Mouse (Mus musculus) neural tube, embryonic 14.5 days (tissue): ENCODE data around the gene Abcd3. TPM values are rescaled to one million over a fixed set of nuclear protein-coding genes. Genes with fewer than 3 reads are reported as not detected.

Experiments
- ATAC-seq: fragments of 200-750 bp; cut with Nextera tagmentation; 2 replicates; pipeline ENCODE4 v1.8.0; 2017; ENCODE audit warnings: low read depth, mild to moderate bottlenecking, moderate TSS enrichment, moderate library complexity
- H3K27ac ChIP-seq: fragments of 300-500 bp; sonication (generic); 2 replicates; pipeline ENCODE4 v1.5.1; 2014; ENCODE audit warnings: low read depth, mild to moderate bottlenecking, control low read depth, low read length, moderate library complexity, mixed read lengths
- H3K27me3 ChIP-seq: fragments of 300-500 bp; sonication (generic); 2 replicates; pipeline ENCODE4 v1.6.1; 2014; ENCODE audit warnings: low read length; ENCODE audit not compliant: control insufficient read depth, insufficient read depth
- H3K36me3 ChIP-seq: fragments of 300-500 bp; sonication (generic); 2 replicates; pipeline ENCODE4 v1.6.1; 2014; ENCODE audit warnings: low read length, mixed read lengths; ENCODE audit not compliant: control insufficient read depth, insufficient read depth
- H3K4me1 ChIP-seq: fragments of 300-500 bp; sonication (generic); 2 replicates; pipeline ENCODE4 v1.6.1; 2014; ENCODE audit warnings: low read length; ENCODE audit not compliant: control insufficient read depth, insufficient read depth
- H3K4me2 ChIP-seq: fragments of 300-500 bp; sonication (generic); 2 replicates; pipeline ENCODE4 v1.6.1; 2014; ENCODE audit warnings: mild to moderate bottlenecking, low read depth, low read length, control low read depth
- H3K4me3 ChIP-seq: fragments of 300-500 bp; sonication (generic); 2 replicates; pipeline ENCODE4 v1.5.1; 2014; ENCODE audit warnings: low read depth, low read length, control low read depth, mixed read lengths
- H3K9ac ChIP-seq: fragments of 300-500 bp; sonication (generic); replicated peaks from 2 replicates; pipeline ENCODE4 v1.6.1; 2014; ENCODE audit warnings: low read depth, mild to moderate bottlenecking, control low read depth, low read length, mixed read lengths
- H3K9me3 ChIP-seq: fragments of 300-500 bp; sonication (generic); 2 replicates; pipeline ENCODE4 v1.6.1; 2016; ENCODE audit warnings: low read length; ENCODE audit not compliant: control insufficient read depth
- WGBS: fragments of 180-500 bp; shearing (Covaris S2); extraction: QIAGEN DNeasy Blood & Tissue Kit; methylation state at CpG from one replicate; pipeline ENCODE4 v1.1.7; 2014; 5-methylcytosine and 5-hydroxymethylcytosine counted together
- polyA plus RNA-seq: library from polyadenylated mRNA; unstranded; fragments of >200 nt; fragmentation: Nextera tagmentation; extraction: Ambion mirVana; gene quantifications from 2 replicates; pipeline ENCODE4 v1.2.1, GENCODE M21; 2014

The Abcd3 gene
- polyA plus RNA-seq = 87.4 and 88.0 TPM in 2 replicates

- H3K4me3 ChIP-seq = peak within 1 kb of the TSS; percentile 79
- H3K4me2 ChIP-seq = peak within 1 kb of the TSS; percentile 75
- no peaks in the 10 kb centered on the region for H3K9me3 ChIP-seq
- H3K4me1 ChIP-seq = peaks cover 8% of the 10 kb centered on the region
- H3K27ac ChIP-seq = peak within 1 kb of the TSS; percentile 96
- no peaks in the 10 kb centered on the region for H3K27me3 ChIP-seq
- peak within 1 kb of the TSS; percentile 89 for H3K9ac ChIP-seq
- under 1% methylated on average over 89 of the region's 99 CpGs for WGBS
- no peaks in the 10 kb centered on the region for H3K36me3 ChIP-seq
- peak; percentile 94 for ATAC-seq
These were observed at the start of gene Abcd3 for GRCm38 (mm10) chr3:121814877-121815548. TSS of gene Abcd3 (minus strand) at chr3:121815302.

- no peak overlapping the region for H3K4me2 ChIP-seq
- WGBS = 42% methylated on average over 5 of the region's 5 CpGs
- no peak for ATAC-seq
- H3K4me3 ChIP-seq = no peak overlapping the region
- H3K9me3 ChIP-seq = no peaks in the 10 kb centered on the region
- no peak overlapping the region for H3K27ac ChIP-seq
- no peaks in the 10 kb centered on the region for H3K36me3 ChIP-seq
- H3K9ac ChIP-seq = no peak overlapping the region
- no peaks in the 10 kb centered on the region for H3K27me3 ChIP-seq
- H3K4me1 ChIP-seq = no peaks in the 10 kb centered on the region
These were observed 44.0 kb upstream of the Abcd3 start for GRCm38 (mm10) chr3:121859142-121859541.

- H3K27me3 ChIP-seq = no peaks in the 10 kb centered on the region
- no peak overlapping the region for H3K9ac ChIP-seq
- no peaks in the 10 kb centered on the region for H3K4me1 ChIP-seq
- H3K27ac ChIP-seq = no peak overlapping the region
- no peaks in the 10 kb centered on the region for H3K9me3 ChIP-seq
- no peak overlapping the region for H3K4me3 ChIP-seq
- no peaks in the 10 kb centered on the region for H3K36me3 ChIP-seq
- no peak overlapping the region for H3K4me2 ChIP-seq
- no peak for ATAC-seq
- 96% methylated on average over 4 of the region's 4 CpGs for WGBS
These were observed 41.0 kb upstream of the Abcd3 start for GRCm38 (mm10) chr3:121856131-121856530.

DNA sequence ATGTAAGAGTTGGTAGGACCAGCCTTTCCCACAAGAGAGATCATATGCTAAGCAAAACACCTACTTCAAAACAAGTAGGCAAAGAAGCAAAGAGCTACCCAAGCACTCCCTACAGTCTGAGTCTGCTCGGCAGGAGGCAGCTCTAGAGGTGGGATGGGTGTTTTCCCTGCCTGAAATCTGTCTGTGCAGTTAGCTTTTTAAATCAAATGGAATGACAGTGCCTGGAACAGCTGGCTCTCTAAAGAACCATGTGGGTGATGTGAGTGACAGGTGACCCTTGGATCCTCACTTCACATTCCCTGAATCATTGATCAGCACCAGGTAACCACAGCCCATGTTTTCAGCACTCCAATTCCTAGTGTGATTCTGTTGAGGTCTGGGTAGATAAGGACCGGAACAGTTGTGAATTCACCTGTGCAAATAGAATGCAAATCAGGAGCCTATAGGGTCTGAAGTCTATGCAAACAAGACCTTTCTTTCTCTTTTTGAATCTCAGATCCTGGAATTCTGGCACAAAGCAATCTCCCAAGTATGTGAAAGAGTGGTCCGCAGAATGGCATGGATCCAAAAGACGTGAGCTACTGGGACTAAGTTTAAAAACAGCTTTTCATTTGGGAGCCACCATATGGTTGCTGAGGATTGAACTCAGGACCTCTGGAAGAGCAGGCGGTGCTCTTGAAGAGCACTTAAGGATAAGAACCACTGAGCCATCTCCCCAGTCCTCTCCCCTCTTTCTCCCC lies 38.8 kb upstream of the Abcd3 start:
- H3K36me3 ChIP-seq = no peaks in the 10 kb centered on the region
- no peaks in the 10 kb centered on the region for H3K27me3 ChIP-seq
- H3K4me1 ChIP-seq = no peaks in the 10 kb centered on the region
- no peak overlapping the region for H3K9ac ChIP-seq
- no peak for ATAC-seq
- H3K4me2 ChIP-seq = no peak overlapping the region
- H3K27ac ChIP-seq = no peak overlapping the region
- 80% methylated on average over 5 of the region's 5 CpGs for WGBS
- H3K4me3 ChIP-seq = no peak overlapping the region
- no peaks in the 10 kb centered on the region for H3K9me3 ChIP-seq

GRCm38 (mm10) chr3:121852074-121852826 lies 37.1 kb upstream of the Abcd3 start:
- H3K9ac ChIP-seq = no peak overlapping the region
- H3K4me2 ChIP-seq = no peak overlapping the region
- 31% methylated on average over 4 of the region's 4 CpGs for WGBS
- no peak overlapping the region for H3K4me3 ChIP-seq
- no peaks in the 10 kb centered on the region for H3K4me1 ChIP-seq
- no peaks in the 10 kb centered on the region for H3K9me3 ChIP-seq
- H3K27ac ChIP-seq = no peak overlapping the region
- no peak for ATAC-seq
- H3K36me3 ChIP-seq = no peaks in the 10 kb centered on the region
- H3K27me3 ChIP-seq = no peaks in the 10 kb centered on the region

- no peak overlapping the region for H3K4me3 ChIP-seq
- WGBS = 91% methylated on average over 3 of the region's 3 CpGs
- no peaks in the 10 kb centered on the region for H3K27me3 ChIP-seq
- no peak overlapping the region for H3K27ac ChIP-seq
- no peak for ATAC-seq
- H3K9me3 ChIP-seq = no peaks in the 10 kb centered on the region
- no peaks in the 10 kb centered on the region for H3K4me1 ChIP-seq
- H3K36me3 ChIP-seq = no peaks in the 10 kb centered on the region
- H3K9ac ChIP-seq = no peak overlapping the region
- H3K4me2 ChIP-seq = no peak overlapping the region
These were observed 35.9 kb upstream of the Abcd3 start for GRCm38 (mm10) chr3:121851006-121851405.

GRCm38 (mm10) chr3:121850381-121850780 lies 35.3 kb upstream of the Abcd3 start:
- over 99% methylated on average over 4 of the region's 4 CpGs for WGBS

DNA sequence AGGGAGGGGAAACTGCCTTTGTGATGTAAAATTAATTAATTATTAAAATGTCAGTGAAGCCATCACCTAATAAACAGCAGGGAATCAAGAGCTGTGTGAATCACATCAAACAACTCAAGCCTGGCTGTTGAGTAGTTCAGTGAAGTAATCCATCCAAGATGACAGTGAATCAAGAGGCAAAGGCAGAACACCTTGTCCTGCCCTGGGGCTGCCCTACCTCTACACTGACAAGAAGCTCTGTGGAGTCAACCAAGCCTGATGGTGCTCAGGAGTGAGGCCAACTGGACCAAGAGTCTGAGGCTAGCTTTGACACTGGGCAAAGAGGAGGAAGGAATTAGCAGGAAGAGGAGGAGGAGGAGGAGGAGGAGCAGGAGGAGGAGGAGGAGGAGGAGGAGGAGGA lies 32.2 kb upstream of the Abcd3 start:
- Histone ChIP-seq H3K4me3 (no peak overlapping the region), H3K27ac (no peak overlapping the region), H3K4me1 (no peaks in the 10 kb centered on the region), H3K27me3 (no peaks in the 10 kb centered on the region), H3K36me3 (no peaks in the 10 kb centered on the region), H3K9me3 (no peaks in the 10 kb centered on the region), H3K4me2 (no peak overlapping the region), H3K9ac (no peak overlapping the region)
- ATAC-seq = no peak

More at GRCm38 (mm10) chr3:121850381-121850780, 35.3 kb upstream of the Abcd3 start:
- no peak overlapping the region for H3K4me3 ChIP-seq
- no peaks in the 10 kb centered on the region for H3K36me3 ChIP-seq
- H3K4me1 ChIP-seq = no peaks in the 10 kb centered on the region
- no peaks in the 10 kb centered on the region for H3K27me3 ChIP-seq
- no peak overlapping the region for H3K4me2 ChIP-seq
- ATAC-seq = no peak
- no peak overlapping the region for H3K27ac ChIP-seq
- no peak overlapping the region for H3K9ac ChIP-seq
- H3K9me3 ChIP-seq = no peaks in the 10 kb centered on the region

DNA sequence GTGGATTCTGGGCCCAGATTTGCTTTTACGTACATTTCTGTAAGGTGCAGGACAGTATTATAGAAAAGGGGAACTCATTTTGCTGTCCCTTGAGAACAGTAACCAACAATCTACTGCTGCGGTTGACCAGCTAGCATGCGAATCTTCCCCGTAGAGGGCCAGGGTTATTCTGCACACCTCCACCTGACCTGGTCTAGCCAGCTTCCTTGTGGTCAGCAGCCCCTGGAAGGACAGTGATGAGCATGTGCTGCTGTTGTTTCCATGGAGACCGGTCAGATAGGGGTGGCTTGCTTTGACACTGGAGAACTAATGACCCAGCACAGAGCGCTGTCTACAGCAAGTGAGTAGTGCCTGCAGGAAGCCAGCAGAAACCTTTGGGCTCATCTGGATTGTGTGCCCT lies 29.6 kb upstream of the Abcd3 start:
- ATAC-seq = no peak
- no peak overlapping the region for H3K27ac ChIP-seq
- H3K4me3 ChIP-seq = no peak overlapping the region
- H3K9me3 ChIP-seq = no peaks in the 10 kb centered on the region
- 87% methylated on average over 6 of the region's 6 CpGs for WGBS
- H3K4me1 ChIP-seq = no peaks in the 10 kb centered on the region
- no peak overlapping the region for H3K9ac ChIP-seq
- no peak overlapping the region for H3K4me2 ChIP-seq
- H3K36me3 ChIP-seq = no peaks in the 10 kb centered on the region
- H3K27me3 ChIP-seq = no peaks in the 10 kb centered on the region
